Mouse (Mus musculus) skeletal muscle tissue, postnatal 0 days (tissue): ENCODE data around the gene Cdk18. TPM values are rescaled to one million over a fixed set of nuclear protein-coding genes. Genes with fewer than 3 reads are reported as not detected.

Experiments
- polyA plus RNA-seq: library from polyadenylated mRNA; unstranded; fragments of >200 nt; fragmentation: Nextera tagmentation; extraction: Ambion mirVana; gene quantifications from 2 replicates; pipeline ENCODE4 v1.2.1, GENCODE M21; 2015

Gene Cdk18
- polyA plus RNA-seq: 0.40 and 0.74 TPM in 2 replicates

DNA sequence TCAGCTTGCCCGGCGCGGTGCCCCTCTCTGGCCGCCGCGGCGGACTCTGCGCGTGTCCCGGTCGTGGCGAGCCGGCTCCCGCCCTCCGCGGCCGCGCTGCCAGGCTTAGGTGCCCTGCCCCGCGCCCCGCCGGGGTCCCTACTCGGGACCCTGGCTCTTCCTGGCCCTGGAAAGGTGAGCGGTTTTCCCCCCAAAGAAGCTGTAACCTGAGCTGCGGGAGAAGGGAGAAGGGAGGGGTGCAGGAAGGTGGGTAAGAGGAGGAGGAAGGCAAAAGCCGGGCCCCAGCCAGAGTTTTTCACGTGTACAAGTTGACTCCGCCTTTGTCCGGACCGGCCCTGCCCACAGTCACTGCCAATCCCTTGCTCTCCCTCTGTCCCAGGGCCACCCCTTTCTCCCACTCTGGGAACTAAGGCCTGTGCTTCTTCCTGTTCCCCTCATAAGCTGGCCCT is at the start of gene Cdk18:
Gene Cdk18, minus strand, starts transcription at position 269 of the 449 bp plus-strand sequence.

DNA sequence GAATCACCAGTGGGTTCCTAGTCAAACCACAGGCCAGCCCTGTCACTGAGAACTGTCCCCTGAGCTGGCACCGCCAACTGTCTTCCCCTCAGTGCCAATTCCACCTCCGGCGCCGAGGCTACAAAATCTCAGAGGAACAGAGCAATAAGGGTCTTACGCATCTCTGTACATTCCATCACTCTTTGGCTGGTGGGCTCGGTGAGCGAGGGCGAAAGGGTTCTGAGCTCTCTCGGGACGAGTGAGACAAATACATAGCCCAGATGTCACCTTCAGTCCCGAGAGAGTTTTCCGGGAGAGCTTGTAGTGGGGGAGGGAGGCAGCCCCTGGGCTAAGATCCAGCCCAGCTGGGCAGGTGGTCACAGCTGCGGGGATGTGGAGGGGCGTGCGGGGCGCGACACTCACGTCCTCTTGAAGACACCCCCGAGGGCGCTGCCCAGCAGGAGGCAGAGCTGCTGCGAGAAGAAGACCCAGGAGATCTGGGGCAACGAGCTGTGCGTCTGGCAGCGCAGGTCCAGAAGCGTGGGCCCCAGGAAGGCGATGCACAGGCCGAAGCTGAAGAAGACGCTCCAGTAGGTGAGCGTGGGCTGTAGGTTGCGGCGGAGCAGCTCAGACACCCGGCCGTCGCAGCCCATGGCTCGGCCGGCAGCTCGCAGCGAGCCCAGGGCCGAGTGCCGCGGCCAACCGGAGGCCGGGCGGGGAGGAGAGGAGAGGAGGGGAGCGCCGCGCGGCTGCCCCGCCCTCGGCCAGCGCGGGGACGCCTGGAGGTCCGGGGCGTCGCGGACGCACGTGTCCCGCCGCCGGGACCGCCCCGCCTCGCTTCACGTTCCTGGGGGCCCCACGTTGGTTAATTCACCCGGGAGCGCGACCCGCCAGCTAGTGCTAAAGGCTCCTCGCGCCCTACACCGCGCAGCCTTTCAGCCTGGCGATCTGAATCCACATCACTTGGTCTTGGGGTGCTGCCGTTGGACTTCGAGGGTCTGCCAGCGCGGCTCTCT is 71.9 kb downstream of the Cdk18 start, which contains the start of gene Mfsd4a:
Gene Mfsd4a, minus strand, starts transcription at position 802 of the 995 bp plus-strand sequence.

Other genes starting within 250 kb of the Cdk18 start
- gene Nucks1, start 229.2 kb downstream of the Cdk18 start, polyA plus RNA-seq: 29.2 and 32.5 TPM in 2 replicates
- gene Slc45a3, start 176.7 kb downstream of the Cdk18 start, polyA plus RNA-seq: 5.3 and 7.4 TPM in 2 replicates
- 12.2 and 14.6 TPM in 2 replicates for gene Elk4, start 132.1 kb downstream of the Cdk18 start, polyA plus RNA-seq
- gene Mfsd4a, start 71.6 kb downstream of the Cdk18 start, polyA plus RNA-seq: 4.2 and 4.9 TPM in 2 replicates
- gene Lemd1, start 51.7 kb upstream of the Cdk18 start, polyA plus RNA-seq: not detected in 2 replicates
- 0.04 TPM in 2 replicates for gene AC124108.1, start 51.8 kb upstream of the Cdk18 start, polyA plus RNA-seq
- gene Gm10188, start 90.1 kb upstream of the Cdk18 start, polyA plus RNA-seq: not detected in 2 replicates
- 0.32 and 0.41 TPM in 2 replicates for gene Klhdc8a, start 158.9 kb upstream of the Cdk18 start, polyA plus RNA-seq
- 1.1 and 1.5 TPM in 2 replicates for gene Nuak2, start 176.4 kb upstream of the Cdk18 start, polyA plus RNA-seq